Mouse (Mus musculus): Measurements from ENCODE around the gene Ttc12.
A peak's percentile ranks its signal among the peaks of the same experiment; 100 is the strongest.

The Ttc12 gene

DNA sequence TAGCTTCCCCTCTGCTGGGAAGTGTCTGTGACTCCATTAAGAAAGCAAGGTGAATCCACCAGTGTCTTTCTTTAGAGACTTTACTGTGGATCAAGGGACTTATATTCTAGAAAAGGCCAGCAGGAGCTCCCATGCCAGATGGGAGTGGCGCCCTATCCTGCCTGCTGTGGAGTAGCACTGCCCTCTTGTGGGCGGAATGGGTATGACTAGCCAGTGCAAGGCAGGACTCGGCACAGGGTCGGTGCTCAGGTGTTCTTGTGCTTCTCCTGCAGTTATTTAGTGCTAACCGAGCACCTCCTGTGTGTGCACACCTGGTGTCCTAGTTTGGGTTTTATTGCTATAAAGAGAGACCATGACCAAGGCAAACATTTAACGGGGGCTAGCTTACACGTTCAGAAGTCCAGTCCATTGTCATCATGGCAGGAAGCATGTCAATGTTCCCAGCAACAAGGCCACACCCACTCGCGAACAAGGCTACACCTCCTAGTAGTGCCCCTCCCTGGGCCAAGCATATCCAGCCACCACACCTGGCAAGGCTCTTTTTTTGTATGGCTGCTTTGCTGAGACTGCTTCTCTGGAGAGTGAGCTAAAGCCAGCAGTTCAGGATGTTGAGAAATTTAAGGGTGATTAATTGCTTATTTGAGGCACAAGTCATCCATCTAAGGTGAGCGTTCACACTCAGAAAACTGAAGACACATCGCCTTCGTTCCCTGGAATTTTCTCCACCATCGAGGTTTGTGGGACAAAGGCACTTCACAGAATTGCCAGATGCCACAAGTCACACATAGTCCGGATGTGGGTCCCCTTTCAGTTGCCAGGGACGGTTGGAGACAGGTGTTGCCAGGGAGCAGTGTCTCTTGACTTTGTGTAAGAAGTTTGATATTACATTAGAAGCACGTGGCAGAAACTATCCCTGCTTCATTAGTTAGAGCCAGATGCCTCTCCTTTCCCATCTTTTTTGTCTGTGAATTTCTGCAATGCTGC, 3.2 kb upstream of the Ttc12 start:
- peak; percentile 87 for DNase-seq (ENCODE audit: low spot score)

- no peak for DNase-seq (ENCODE audit: low spot score)
Observed at GRCm38 (mm10) chr9:49488258-49488657, 2.2 kb upstream of the Ttc12 start.

GRCm38 (mm10) chr9:49487657-49487943, 1.6 kb upstream of the Ttc12 start:
- DNase-seq (ENCODE audit: low spot score), result no peak

- no peak for DNase-seq (ENCODE audit: low spot score)
Observed at GRCm38 (mm10) chr9:49486805-49487656, 1.0 kb upstream of the Ttc12 start.

DNA sequence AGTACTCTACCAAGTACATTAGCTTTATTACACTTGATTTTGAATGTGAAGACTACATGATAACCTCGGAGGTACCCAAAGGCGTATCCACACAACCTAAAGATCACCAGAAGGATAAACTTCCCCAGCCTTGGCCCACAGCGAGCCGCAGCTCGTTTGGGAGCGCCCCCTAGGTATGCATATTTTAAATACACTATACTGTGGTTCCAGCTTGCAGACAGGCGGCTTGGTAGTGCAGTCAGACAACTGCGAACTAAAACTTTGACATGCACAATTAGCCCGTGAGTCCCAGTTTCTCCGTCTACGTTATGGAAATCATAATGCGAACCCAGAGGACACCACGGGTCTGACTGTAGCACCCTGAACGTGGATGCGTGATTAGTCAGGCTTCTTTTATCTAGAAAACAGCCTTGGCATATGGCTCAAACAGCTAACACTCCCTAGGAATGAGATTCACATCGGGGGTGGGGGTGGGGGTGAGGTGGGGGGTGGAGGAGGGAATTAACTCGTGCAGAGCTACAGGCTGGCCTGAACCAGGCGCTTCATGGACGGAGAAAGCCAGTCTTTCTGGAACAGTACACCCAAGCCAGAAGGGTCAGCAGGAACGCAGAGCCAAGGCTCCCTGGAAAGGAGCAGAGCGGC, 654 bp downstream of the Ttc12 start:
- DNase-seq (ENCODE audit: low spot score), result peak; percentile 79

GRCm38 (mm10) chr9:49483316-49483715, 2.7 kb downstream of the Ttc12 start:
- DNase-seq (ENCODE audit: low spot score), result peak; percentile 32

- no peak for DNase-seq (ENCODE audit: low spot score)
Observed at GRCm38 (mm10) chr9:49472126-49472525, 13.9 kb downstream of the Ttc12 start.

- DNase-seq (ENCODE audit: low spot score), result no peak
Observed at GRCm38 (mm10) chr9:49470946-49471345, 15.1 kb downstream of the Ttc12 start.

GRCm38 (mm10) chr9:49470006-49470405, 16.0 kb downstream of the Ttc12 start:
- DNase-seq (ENCODE audit: low spot score), result no peak

DNA sequence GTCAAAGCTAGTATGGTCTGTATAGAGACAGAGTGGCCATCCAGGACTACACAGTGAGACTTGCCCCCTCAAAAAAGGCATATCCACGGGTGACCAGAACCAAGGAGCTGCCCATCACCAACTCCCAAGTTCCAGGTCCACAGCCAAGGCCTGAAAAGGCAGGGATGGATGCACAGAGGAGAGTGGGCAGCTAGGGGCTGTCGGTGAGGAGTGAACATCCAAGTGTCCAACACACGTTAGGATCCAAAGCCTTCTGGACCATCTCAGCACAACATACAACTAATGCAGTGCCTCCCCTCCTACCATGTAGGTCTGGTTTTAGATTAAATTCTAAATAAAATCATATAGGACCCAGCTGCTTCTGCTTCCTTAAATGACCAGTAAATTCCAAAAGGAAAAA, 29.9 kb downstream of the Ttc12 start:
- DNase-seq (ENCODE audit: low spot score), result no peak

DNA sequence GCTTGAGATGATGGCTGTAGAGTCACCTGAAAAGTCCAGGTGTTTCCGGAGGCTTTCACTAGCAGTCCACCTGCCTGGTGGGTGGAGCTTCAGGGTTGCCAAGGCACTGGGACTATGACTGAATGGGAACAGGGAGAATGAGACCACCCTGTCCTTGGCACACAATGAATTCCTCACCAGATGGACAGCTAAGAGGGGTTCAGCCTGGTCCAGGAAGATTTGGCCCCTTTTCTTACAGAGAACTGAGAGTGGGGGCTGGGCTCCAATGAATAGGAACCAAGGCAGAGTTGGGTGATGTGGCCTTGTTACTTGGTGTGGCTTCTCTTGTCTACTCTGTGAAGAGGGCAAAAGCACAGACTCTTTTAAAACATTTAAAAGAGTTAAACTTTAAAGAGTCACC, 33.6 kb downstream of the Ttc12 start:
- no peak for DNase-seq (ENCODE audit: low spot score)

GRCm38 (mm10) chr9:49450491-49450890, 35.5 kb downstream of the Ttc12 start:
- no peak for DNase-seq (ENCODE audit: low spot score)

- DNase-seq (ENCODE audit: low spot score), result no peak
Observed at GRCm38 (mm10) chr9:49442621-49443020, 43.4 kb downstream of the Ttc12 start.

GRCm38 (mm10) chr9:49427478-49427877, 58.5 kb downstream of the Ttc12 start:
- DNase-seq (ENCODE audit: low spot score), result no peak

DNA sequence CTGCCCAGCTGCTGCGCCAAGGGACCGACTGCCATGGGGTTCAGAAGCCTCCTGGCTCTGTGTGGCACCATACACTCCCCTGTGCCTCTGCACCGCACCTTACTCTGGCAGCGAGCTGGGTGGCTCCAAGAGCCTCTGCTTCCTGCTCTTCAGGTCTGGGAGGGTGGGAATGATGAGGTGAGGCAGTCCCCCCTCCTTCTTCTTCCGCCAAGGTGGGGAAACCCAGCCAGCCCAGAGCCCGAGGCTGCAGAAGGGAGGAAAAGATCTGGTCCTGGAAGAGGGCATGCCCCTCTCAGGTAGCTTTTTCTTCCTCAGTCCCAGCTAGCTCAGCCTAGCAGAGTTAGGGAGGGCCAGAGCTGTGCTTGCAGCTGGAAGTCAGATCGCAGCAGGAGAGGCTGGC, 59.1 kb downstream of the Ttc12 start, which contains the start of gene Ankk1:
Ankk1 (minus strand) TSS at position 101 of the 400 bp plus-strand sequence.
- DNase-seq (ENCODE audit: low spot score), result no peak

DNA sequence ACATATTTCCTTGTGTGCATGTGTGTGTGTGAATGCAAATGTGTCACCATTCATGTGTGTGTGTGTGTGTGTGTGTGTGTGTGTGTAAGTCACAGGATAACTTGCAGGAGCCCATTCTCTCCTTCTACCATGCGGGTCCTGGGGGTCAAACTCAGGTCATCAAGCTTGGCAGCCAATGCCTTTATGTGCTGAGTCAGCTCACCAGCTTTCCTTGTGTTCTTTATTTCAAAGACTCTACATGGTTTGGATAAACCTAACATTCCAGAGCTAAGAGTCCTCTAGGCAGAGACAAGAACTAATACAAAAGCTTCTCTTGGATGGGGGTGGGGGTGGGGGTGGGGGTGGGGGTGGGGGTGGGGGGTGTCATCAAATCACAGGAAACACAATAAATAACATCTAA, 60.4 kb downstream of the Ttc12 start:
- no peak for DNase-seq (ENCODE audit: low spot score)

GRCm38 (mm10) chr9:49423866-49424265, 62.2 kb downstream of the Ttc12 start:
- no peak for DNase-seq (ENCODE audit: low spot score)

DNA sequence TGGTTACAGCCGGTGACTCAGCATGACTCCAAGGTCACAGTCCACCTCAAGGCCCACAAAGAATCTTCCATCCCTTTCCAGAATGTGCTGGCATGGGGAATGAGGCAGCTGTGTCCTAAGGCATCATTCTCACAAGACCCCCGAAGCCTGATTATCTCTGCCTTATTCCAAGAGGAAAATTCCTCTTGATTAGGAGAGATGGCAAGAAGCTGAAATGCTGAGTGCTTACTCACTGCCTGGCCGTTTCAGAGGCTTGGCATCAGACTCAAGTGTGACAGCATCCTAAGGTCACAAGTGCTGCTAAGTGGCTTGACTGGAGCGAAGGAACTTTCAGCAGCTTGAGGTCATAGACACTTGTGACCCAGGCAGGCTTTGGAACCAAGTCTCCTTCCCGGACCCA, 75.4 kb downstream of the Ttc12 start:
- DNase-seq (ENCODE audit: low spot score), result no peak

- DNase-seq (ENCODE audit: low spot score), result no peak
Observed at GRCm38 (mm10) chr9:49407028-49407427, 79.0 kb downstream of the Ttc12 start.

DNA sequence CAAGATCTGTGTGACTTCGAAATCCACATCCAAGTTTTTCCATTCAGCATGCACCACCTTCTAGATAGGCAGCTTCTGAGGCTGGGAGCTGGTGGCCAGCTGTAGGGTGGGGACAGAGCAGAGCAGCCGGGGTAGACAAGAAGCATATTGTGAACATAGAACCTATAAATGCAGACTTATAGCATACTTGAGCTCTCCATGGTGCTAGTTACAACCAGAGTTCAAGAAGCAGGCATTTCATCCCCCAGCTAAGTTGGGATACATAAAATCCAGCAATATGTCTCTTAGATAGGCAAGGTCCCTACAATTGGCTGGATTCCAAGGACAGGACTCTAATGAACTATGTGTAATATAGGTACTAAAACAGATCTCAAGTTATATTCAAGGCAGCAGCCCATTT, 82.3 kb downstream of the Ttc12 start:
- DNase-seq (ENCODE audit: low spot score), result peak; percentile 21

DNA sequence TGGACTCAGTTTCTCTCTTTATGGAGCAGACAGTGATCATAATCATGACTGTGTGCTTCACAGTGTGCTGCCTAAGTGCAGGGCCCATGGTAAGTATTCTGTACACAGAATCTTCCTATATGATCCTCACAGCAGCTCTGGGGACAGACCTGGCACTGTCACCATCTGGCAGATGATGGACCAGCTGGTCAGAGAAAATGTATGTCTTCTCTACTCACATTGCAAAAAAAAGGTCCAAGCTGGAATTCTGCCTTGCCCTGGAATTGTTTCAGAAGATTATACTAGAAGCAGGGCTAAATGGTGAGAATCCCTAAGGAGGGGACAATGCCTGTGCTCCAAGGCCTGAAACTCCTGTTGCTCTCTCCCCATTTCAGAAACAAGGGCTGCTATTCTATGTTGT, 90.0 kb downstream of the Ttc12 start:
- DNase-seq (ENCODE audit: low spot score), result no peak

DNA sequence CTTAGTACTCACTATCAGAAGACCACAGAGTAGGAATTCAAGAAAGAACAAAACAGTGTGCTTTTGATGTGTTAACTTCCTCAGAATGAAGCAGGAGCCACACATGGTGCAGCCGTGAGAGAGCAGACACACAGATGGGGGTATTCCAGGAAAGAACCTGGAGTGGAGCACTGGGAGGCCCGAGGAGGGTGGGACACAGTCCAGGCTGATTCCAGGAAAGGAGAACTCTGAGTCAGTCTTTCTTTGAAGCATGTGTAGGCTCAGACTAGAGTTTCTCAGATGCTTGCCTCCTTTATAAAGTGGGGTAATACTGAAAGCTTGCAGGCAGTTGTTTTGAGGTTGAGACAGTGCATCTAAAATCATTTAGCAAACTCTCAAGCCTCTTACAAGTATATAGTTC, 93.8 kb downstream of the Ttc12 start:
- no peak for DNase-seq (ENCODE audit: low spot score)

Measured in embryo, embryonic 10.5 days (tissue).